Mouse (Mus musculus): ENCODE measurements around the gene Hfe. TPM values are rescaled to one million over a fixed set of nuclear protein-coding genes. Genes with fewer than 3 reads are reported as not detected.

Gene Hfe
- polyA plus RNA-seq, 1 experiment: 2.3 TPM

GRCm38 (mm10) chr13:23694956-23695355 lies 15.7 kb downstream of the Hfe start:
- TF ChIP-seq CTCF (IDR thresholded peaks at IDR 0.05; ENCODE audit: borderline replicate concordance, extremely low read depth, insufficient read depth, insufficient read length) (no peak), POLR2A (IDR thresholded peaks at IDR 0.05; ENCODE audit: borderline replicate concordance, extremely low read depth, insufficient read depth, insufficient read length, poor library complexity, severe bottlenecking) (no peak)
- DNase-seq (ENCODE audit: low read depth): no peak

- TF ChIP-seq POLR2A (IDR thresholded peaks at IDR 0.05; ENCODE audit: borderline replicate concordance, extremely low read depth, insufficient read depth, insufficient read length, poor library complexity, severe bottlenecking) (no peak), CTCF (IDR thresholded peaks at IDR 0.05; ENCODE audit: borderline replicate concordance, extremely low read depth, insufficient read depth, insufficient read length) (no peak)
- DNase-seq (ENCODE audit: low read depth): no peak
Measured at GRCm38 (mm10) chr13:23693856-23694440, 16.7 kb downstream of the Hfe start.

GRCm38 (mm10) chr13:23689459-23689858 lies 21.2 kb downstream of the Hfe start:
- DNase-seq (ENCODE audit: low read depth): no peak
- TF ChIP-seq POLR2A (IDR thresholded peaks at IDR 0.05; ENCODE audit: borderline replicate concordance, extremely low read depth, insufficient read depth, insufficient read length, poor library complexity, severe bottlenecking) (no peak), CTCF (IDR thresholded peaks at IDR 0.05; ENCODE audit: borderline replicate concordance, extremely low read depth, insufficient read depth, insufficient read length) (no peak)

- no peak for DNase-seq (ENCODE audit: low read depth)
- TF ChIP-seq POLR2A (IDR thresholded peaks at IDR 0.05; ENCODE audit: borderline replicate concordance, extremely low read depth, insufficient read depth, insufficient read length, poor library complexity, severe bottlenecking): no peak
- no peak for TF ChIP-seq CTCF (IDR thresholded peaks at IDR 0.05; ENCODE audit: borderline replicate concordance, extremely low read depth, insufficient read depth, insufficient read length)
Measured at GRCm38 (mm10) chr13:23688956-23689355, 21.7 kb downstream of the Hfe start.

- TF ChIP-seq POLR2A (IDR thresholded peaks at IDR 0.05; ENCODE audit: borderline replicate concordance, extremely low read depth, insufficient read depth, insufficient read length, poor library complexity, severe bottlenecking) (no peak), CTCF (IDR thresholded peaks at IDR 0.05; ENCODE audit: borderline replicate concordance, extremely low read depth, insufficient read depth, insufficient read length) (no peak)
- DNase-seq (ENCODE audit: low read depth): no peak
Measured at GRCm38 (mm10) chr13:23687907-23688306, 22.7 kb downstream of the Hfe start.

GRCm38 (mm10) chr13:23687181-23687580 lies 23.5 kb downstream of the Hfe start:
- no peak for DNase-seq (ENCODE audit: low read depth)
- no peak for TF ChIP-seq CTCF (IDR thresholded peaks at IDR 0.05; ENCODE audit: borderline replicate concordance, extremely low read depth, insufficient read depth, insufficient read length)
- TF ChIP-seq POLR2A (IDR thresholded peaks at IDR 0.05; ENCODE audit: borderline replicate concordance, extremely low read depth, insufficient read depth, insufficient read length, poor library complexity, severe bottlenecking): no peak

- peak; percentile 49 for DNase-seq (ENCODE audit: low read depth)
- TF ChIP-seq POLR2A (IDR thresholded peaks at IDR 0.05; ENCODE audit: borderline replicate concordance, extremely low read depth, insufficient read depth, insufficient read length, poor library complexity, severe bottlenecking): no peak
Measured at GRCm38 (mm10) chr13:23685966-23686365, 24.7 kb downstream of the Hfe start.

- TF ChIP-seq CTCF (IDR thresholded peaks at IDR 0.05; ENCODE audit: borderline replicate concordance, extremely low read depth, insufficient read depth, insufficient read length) (no peak), POLR2A (IDR thresholded peaks at IDR 0.05; ENCODE audit: borderline replicate concordance, extremely low read depth, insufficient read depth, insufficient read length, poor library complexity, severe bottlenecking) (0 out of 2 replicates have a peak, but pooled peaks have one; percentile 5)
- peak; percentile 79 for DNase-seq (ENCODE audit: low read depth)
Measured at GRCm38 (mm10) chr13:23685121-23685861, 25.4 kb downstream of the Hfe start.

GRCm38 (mm10) chr13:23684295-23684945 lies 26.2 kb downstream of the Hfe start:
- DNase-seq (ENCODE audit: low read depth): peak; percentile 96

GRCm38 (mm10) chr13:23683755-23684281 lies 26.8 kb downstream of the Hfe start, which contains the start of the genes Hist1h2ac and Hist1h2bc:
Gene Hist1h2ac, minus strand, starts transcription at chr13:23683948.
Gene Hist1h2bc, plus strand, starts transcription at chr13:23684199.
- TF ChIP-seq CTCF (IDR thresholded peaks at IDR 0.05; ENCODE audit: borderline replicate concordance, extremely low read depth, insufficient read depth, insufficient read length) (no peak), POLR2A (IDR thresholded peaks at IDR 0.05; ENCODE audit: borderline replicate concordance, extremely low read depth, insufficient read depth, insufficient read length, poor library complexity, severe bottlenecking) (no peak; the same call in 1 of the 2 replicates)
- peak; percentile 99 for DNase-seq (ENCODE audit: low read depth)

GRCm38 (mm10) chr13:23682947-23683754 lies 27.5 kb downstream of the Hfe start:
- DNase-seq (ENCODE audit: low read depth): peak; percentile 26
